Mouse (Mus musculus): ENCODE results near the gene D6Wsu163e.

Gene D6Wsu163e

DNA sequence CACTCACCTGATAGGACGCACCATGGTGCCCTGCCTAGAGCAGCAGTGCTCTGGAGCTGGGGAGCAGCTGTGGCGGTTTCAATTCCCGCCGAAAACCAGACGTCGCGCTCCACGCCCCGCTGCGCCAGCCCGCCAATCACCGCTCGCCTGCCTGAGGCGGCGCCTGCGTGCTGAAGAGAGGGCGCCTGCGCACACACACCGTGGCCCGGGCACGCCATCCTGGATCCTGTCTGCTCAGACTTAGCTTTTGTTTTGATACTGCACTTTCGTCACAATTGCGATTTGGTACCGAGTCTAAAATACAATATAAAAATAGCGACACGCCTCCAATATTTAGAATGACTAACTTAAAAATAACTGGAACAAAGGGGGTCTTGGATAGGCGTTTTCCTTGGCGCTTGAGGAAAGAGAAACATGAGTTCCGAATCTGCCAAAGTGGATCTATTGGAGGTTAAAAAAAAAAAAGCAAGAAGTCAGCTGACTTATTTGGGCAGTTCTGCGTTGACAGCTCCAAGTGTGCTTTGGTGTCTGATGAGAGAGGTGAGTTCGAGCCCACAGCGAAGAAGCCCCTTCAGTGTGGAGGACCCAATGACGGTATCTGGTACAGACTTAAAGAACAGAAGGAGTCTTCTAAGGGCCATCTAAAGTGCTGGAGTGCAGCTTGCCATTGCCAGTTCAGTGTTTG lies at the start of gene D6Wsu163e, which contains the start of gene Rad51ap1:
Gene D6Wsu163e (plus strand): TSS at position 476 of the 685 bp plus-strand sequence.
Gene Rad51ap1 (minus strand): TSS at position 101 of the 685 bp plus-strand sequence.
- DNase-seq (ENCODE audit: low read depth, low spot score) = peak; percentile 97

DNA sequence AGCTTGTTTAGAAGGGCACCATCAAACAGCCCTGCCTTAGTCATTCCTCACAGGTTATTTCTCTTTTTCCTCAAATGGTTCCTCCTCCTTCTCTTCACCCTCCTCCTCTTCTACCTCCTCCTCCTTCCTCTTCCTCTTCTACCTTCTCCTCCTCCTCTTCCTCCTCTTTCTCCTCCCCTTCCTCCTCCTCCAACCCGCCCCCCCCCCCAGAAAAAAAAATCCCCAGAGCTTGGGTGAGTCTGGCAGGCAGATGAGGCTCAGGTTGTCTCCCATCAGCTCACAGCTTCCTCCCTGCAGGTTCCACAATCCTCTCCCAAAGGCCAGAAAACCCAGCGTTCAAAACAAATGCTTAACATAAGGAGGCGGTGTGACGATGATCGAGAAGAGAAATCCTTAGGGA lies 32.4 kb upstream of the D6Wsu163e start:
- DNase-seq (ENCODE audit: low read depth, low spot score) = no peak

DNA sequence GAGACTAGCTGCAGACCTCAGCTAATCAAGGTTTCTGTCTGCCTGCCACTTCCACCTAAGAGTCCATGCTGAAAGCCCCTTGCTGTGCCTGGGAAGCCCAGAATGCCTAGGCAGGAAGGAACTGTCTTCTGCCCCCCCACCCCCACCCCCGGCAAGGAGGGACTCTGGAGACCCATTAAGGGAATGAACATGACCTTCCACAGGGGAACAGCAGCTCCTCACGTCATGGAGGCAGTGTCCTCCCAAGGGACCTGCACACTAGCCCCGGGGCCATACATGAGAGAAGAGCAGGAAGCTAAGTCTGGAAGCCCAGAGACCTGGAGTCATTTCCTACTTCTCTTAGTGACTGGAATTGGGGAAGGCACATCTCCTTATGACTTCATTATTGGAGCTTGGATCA lies 31.9 kb upstream of the D6Wsu163e start:
- no peak for DNase-seq (ENCODE audit: low read depth, low spot score)

DNA sequence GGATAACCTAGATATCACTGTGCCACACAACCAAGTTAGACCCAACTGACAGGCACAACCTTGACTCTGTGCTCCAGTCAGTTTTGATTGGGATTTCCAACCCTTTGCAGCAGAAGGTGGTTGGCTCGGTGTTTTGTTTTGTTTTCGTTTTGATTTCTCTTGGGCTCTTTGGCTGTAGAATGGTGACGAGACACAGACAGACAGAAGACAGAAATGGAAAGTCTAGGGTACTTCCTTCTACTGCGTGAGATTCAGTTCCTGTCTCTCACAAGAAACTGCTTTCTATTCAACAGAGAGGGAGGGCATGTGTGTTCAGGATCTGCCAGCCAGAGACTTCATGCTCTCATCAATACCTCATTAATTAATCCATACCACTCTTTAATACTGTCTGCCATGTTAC lies 29.0 kb upstream of the D6Wsu163e start:
- peak; percentile 7 for DNase-seq (ENCODE audit: low read depth, low spot score)

DNA sequence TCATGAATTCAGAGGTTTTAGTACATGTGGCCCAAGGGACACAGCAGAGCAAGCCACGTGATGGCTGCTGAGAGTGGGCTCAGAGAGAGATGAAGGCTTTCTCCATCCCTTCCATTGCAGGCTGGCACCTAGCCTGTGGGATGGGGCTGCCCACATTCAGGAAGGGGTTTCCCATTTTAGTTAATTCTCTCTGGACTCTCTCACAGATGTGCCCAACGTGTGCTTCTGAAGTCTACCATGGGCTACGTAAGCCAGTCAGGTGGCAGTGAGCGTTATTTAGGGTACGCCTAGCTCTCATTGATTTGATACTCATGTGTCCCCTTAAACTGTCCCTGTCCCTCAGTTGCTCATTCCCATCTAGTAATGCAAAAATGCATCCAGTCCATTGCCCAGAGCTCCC lies 24.8 kb upstream of the D6Wsu163e start:
- no peak for DNase-seq (ENCODE audit: low read depth, low spot score)

DNA sequence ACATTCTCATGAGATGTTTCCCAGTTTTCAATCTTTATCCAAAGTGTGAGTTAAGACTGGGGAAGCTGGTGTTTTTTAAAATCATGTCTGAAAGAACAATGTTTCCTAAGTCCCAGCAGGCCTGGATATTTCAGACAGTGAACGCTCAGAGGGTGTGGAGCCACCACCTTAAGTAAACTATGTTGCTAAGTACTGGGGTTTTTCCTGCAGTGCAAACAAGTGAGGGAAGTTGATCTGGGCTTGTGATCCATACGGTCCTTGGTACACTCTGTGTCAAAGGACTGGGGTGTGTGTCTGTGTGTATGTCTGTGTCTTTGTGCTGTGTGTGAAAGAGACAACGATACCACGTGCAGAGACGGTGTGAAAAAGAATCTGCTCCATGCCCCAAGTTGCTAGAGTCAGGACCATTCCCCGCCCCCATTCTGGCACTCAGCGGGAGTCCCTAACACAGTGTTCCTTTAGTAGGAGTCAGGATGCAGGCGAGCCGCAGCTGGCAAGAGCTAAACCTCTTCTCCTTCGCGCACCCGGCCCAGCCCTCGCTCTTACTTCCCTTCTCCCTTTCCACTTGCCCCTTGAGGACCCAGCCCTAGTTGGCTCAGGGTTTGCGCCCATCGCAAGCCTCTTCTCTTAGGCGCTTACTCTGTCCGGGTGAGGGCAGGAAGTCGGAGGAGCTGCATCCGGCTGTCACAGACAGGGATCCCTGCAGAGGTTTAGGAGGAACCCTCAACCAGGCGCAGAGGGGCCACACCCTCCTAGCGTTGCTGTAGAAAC lies 18.5 kb upstream of the D6Wsu163e start, which contains the start of gene Dyrk4:
Gene Dyrk4 (minus strand): TSS at position 729 of the 771 bp plus-strand sequence.
- no peak for DNase-seq (ENCODE audit: low read depth, low spot score)

DNA sequence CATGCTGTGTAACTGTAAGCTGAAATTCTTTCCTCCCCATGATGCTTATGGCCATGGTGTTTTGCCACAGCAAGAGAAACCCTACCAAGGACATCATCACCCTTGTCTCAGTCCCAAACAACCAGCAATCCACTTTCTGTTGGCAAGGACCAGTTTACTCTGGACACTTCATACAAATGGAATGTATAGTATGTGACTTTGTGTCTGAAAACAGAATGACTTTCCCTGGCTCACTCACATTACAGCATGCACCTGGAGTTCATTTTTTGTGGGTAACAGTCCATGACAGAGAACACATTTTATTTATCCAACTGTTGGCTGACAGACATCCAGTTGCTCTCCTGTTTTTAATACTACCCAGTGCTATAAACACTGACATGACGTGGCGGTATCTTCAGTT lies 6.9 kb upstream of the D6Wsu163e start:
- no peak for DNase-seq (ENCODE audit: low read depth, low spot score)

DNA sequence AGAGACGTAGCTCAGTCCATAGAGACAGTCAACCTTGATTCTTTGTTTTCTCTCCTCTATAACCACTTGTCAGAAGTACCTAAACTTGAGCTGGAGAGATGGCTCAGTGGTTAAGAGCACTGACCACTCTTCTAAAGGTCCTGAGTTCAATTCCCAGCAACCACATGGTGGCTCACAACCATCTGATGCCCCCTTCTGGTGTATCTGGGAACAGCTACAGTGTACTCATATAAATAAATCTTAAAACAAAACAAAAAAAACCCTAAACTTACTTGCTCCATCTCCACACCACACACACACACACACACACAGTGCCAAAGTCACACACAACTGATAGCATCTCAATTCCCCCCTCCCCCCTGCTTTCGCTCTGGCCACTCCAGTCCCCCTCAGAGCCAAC lies 1.7 kb upstream of the D6Wsu163e start:
- DNase-seq (ENCODE audit: low read depth, low spot score) = peak; percentile 13

DNA sequence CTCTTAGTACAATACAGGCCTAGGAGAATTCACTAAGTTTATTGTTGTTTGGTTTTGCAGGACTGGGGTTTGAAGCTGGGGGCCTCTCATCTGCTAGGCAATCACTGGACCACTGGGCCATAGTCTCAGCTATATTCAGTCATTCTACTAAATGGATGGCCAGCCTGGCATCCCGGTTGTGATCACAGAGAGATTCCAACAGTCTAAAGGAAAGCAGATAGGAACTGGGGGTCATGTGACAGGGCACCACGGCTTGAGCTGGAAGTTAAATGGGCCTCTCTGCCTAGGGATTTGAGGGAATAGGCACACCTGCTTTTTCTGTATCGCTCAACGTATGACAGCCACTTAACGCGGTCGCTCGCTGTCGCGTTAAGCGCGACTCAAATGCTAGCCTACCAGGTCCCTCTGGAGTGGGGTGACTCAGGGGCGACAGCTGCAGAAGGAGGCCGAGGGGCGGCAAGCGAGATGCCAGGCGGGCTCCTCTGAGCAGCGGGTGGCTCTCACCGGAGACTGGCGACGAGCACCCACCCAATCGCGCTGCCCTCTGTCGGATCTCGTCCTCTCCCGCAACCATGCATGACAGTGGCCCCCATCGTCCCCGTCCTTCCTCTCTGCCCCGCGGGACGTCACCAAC lies 792 bp upstream of the D6Wsu163e start:
- DNase-seq (ENCODE audit: low read depth, low spot score) = no peak

DNA sequence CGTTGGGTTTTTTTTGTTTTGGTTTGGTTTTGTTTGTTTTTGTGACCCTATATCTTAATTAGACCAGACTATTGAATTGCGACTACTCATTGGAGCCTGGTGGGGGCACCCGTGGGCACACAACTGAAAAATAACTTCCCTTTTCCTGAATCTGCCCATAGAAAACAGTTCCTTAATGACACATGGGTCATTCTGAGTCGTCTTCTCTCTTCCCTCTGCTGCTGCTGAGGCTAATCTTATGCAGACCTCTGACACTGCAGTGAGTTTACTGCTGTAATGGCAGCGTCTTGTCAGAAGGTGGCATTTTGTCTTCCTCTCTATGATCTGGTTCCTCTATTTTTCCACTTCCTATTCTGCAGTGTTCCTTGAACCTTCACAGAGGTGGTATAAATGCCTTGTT lies 689 bp downstream of the D6Wsu163e start:
- DNase-seq (ENCODE audit: low read depth, low spot score) = peak; percentile 46

DNA sequence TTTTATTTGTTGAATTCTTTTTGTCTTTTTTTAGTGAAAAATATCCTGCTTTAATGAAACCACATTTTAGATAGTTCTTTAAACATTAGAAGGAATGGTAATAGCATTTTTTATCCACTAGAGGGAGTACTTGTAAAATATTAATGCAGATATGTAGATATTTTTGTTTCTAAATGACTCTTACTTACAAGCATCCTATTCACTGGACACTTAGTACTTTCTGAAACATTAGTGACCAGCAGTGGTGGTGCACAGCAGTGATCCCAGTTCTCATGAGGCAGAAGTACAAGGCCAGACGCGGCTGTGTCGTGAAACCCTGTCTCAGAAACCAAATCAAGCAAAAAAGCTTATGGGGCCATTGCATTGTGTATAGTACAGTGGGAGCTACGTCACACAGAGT lies 8.6 kb downstream of the D6Wsu163e start:
- DNase-seq (ENCODE audit: low read depth, low spot score) = no peak

DNA sequence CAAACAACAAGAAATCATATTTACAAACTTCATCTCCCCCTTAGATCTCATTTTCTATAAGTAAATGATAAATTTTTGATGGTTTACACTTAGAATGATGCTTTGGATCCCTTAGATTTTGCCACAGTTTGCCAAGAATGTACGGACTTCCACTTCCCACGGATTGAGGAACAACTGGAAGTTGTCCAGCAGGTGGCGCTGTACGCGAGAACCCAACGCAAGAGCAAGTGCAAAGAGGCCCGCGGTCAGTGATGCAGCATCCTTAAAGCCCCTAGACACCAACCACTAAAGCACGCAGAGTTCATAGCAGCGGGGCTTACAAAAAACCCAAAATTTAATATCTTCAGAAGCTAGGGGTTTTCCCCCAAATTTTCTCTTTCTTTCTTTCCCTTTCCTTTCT lies 16.0 kb downstream of the D6Wsu163e start:
- peak; percentile 68 for DNase-seq (ENCODE audit: low read depth, low spot score)

DNA sequence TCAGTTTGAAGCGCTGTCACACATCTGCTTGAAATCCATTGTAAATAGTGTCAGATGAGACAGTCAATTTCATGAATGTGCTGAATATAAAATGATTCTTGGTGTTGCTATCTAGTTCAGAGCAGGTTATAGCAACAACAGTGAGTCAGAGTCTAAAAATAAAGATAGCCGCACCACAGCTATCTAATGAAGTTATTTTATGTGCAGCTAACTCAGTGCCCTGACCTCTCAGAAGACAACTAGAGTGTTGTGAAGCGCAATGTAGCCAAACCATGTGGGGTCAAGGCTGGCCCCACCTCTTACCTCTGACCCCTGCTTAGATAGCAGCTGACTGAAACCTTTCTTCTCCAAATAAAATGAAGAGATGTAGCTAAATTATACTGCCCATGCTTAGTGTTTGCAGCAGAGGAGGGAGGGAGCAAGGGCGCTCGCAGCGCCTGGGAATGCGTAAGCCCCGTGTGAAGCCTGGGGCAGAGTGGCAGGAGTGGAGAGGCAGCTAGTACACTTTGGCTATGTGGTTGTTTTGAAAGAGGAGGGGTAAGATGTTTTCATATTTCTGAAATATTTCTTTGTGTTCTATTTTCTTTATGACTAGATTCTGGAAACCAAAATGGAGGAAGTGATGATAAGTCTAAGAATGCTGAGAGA lies 21.7 kb downstream of the D6Wsu163e start:
- DNase-seq (ENCODE audit: low read depth, low spot score) = no peak

DNA sequence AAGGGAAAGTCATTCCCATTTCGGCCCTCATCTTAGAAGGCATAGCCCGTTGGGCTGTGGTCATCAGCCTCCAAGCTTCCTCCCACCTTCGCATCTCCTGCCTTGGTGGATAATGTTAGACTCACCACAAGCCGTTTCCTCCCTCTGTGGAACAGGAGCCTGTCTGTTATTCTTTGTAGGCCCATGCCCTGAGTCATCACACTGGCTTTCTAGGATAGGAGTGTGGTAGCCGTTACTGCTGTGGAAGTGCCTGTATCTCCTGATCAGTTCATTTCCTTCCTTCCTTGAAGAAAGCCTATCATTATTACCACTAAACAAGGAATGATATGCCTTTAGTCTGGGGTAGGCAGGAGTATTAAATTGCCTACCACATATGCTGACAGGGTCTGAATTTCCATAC lies 22.9 kb downstream of the D6Wsu163e start:
- DNase-seq (ENCODE audit: low read depth, low spot score) = no peak

DNA sequence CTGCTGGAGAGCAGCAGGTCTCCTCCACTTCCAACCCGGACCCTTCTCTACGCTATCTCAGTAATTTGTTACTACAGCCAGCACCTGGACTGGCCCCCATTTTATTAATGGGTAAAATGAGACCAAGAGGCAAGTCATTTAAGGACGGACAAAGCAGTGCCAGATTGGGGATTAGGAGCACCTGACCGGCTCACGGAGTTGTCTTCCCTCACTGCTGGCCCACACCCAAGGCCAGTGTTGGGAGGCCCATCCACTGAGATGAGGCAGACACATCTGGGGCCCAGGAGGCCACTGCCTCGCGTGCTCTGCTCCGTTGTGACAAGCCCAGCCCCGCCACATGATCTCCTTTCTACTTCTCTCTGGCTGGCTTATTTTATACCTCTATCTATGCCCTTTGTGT lies 23.7 kb downstream of the D6Wsu163e start:
- DNase-seq (ENCODE audit: low read depth, low spot score) = no peak

DNA sequence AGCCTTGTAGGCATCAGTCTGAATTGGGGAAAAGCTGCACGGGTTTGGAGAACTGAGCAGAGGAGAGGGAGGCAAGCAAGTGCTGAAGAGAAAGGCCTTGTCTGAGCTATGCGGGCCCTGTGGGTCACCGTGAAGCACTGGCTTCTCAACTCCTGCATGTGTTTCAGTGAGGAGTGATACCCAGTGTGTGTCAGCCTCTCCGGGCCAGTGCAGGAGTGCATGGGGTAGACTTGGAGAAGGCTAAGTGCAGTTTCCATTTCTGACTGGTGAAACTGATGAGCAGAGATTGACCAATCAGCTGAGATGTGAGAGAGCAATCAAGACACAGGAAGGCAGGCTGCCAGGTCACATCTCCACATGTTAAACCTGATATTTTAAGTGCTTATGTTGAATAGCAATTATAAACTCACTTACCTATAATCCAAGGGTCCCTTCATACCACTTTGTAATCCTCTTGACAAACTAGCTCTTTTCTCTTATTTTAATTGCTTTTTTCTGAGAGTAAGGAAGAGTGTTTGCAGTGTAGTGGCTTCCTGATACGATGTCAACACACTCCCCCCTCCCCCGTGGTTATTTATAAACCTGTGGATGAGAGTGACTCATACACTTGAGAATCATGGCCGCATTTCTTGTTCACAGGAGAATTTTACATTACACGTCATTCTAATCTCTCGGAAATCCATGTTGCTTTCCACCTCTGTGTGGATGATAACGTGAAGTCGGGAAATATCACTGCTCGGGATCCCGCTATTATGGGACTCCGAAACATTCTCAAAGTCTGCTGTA lies 26.7 kb downstream of the D6Wsu163e start:
- no peak for DNase-seq (ENCODE audit: low read depth, low spot score)

DNA sequence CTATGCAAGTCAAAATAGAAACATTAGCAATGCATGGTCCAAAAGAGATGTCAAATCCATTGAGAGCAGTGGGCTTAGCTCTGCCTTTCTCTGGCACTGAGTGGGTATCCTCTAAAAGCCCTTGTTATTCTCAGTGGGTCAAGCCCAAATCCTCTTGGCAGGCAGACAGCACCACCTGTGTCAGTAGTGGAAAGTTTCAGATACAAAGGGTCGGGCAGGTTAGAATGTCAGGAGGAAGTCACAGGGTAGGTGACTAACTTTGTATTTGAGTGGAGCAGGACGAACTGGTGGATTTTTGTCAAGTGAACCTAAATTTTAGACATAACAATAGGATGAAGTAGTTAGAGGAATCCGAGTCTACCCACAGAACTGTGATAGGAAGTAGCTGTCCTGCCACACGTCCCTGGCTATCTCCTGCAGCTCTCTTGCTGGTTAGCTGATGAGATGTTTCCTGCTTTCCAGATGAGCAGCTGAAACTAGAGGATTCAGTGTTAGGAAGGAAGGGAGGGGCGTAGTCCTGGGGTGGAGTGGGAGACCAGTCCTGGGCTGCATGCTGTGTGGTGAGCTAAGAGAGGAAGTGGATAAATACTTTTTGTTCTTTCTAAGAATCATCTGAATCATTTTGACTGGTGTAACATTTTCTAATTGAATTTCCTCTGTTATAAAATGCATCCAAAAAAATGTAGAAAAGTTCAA lies 41.9 kb downstream of the D6Wsu163e start:
- DNase-seq (ENCODE audit: low read depth, low spot score) = no peak

DNA sequence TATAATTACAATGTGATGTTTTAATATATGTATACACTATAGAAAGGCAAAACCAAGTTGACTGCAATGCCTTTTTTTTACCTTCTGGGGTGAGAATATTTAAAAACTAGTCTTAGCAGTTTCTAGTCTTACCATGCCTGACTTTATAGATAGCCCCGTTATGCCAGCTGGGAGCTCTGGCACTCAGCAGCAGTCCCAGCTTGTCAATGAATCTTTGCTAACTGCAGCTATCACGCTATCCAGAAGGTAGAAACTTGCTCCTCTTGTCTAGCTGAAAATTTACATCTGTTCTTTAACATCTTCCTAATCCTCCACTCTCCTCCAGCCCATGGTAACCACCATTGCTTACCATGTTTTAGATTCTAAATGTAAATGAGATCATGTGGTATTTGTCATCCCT lies 53.9 kb downstream of the D6Wsu163e start:
- no peak for DNase-seq (ENCODE audit: low read depth, low spot score)

DNA sequence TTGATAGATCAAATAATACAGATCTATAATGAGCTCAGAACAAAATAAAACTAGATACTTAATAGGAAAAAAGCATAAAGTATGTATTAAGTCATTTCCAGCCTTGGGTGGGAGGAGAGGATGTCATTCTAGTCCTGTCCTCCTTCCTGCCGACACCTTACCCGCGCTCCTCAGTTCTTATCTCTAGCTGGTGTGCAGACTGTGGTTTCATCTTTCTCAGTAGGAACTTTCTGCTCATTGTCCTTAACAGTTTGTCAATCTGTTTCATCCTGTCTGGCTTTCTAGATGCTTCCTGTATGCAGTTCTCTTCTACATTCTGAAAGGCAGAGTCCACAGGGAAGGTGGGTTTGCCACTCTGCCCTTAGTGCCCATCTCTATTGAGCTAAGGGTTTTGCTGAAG lies 55.7 kb downstream of the D6Wsu163e start:
- peak; percentile 50 for DNase-seq (ENCODE audit: low read depth, low spot score)

DNA sequence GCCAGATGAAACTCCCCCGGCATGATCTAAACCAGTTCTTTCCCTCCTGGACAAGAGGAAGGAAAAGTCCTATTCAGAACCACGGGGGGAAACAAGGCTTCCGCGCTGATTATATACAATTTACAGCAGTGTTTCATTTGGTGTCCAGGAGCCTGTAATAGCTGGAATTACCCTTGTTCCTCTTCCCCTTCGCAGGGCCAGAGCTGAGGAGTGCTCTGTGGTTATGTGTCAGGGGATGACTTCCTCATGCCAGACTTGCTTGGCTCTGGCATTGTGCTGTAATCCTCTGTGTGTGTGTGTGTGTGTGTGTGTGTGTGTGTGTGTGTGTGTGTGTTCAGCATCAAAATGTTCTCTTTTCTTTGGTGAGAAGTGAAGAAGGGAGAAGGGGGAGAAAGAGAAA lies 56.6 kb downstream of the D6Wsu163e start:
- peak; percentile 7 for DNase-seq (ENCODE audit: low read depth, low spot score)

DNA sequence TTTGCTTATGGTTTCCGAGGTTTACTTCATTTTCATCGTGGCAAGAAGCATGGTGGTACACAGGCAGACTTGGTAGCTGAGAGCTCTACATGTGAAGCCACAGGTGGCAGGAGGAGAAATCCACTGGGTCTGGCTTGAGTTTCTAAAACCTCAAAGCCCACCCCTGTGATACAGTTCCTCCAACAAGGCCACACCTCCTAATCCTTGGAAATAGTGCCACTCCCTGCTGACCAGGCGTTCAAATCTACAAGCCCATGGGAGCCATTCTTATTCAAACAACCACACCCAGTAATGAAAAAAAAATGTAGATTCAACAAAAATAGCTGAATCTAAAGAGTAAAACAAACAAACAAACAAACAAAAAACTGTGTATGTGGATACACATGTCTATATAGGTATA lies 65.9 kb downstream of the D6Wsu163e start:
- no peak for DNase-seq (ENCODE audit: low read depth, low spot score)
